Mouse (Mus musculus) liver, embryonic 14.5 days (tissue): ENCODE measurements around the gene Foxk1.

Experiments
- CTCF ChIP-seq: IDR thresholded peaks from 2 replicates; pipeline ENCODE4 v1.5.1; 2016; ENCODE audit warnings: antibody characterized with exemption, low read depth, control low read depth
- EP300 ChIP-seq: IDR thresholded peaks from 2 replicates; pipeline ENCODE4 v1.6.1; 2016; ENCODE audit warnings: antibody characterized with exemption, low read depth

- TF ChIP-seq CTCF (no peak), EP300 (no peak)
Observed at GRCm38 (mm10) chr5:142431029-142431428, 29.7 kb downstream of the Foxk1 start.
